Mouse (Mus musculus): ENCODE measurements around the gene Skap1.

- TF ChIP-seq POLR2A (IDR thresholded peaks at IDR 0.05; ENCODE audit: low read depth, low read length): no peak
- no peak for TF ChIP-seq CTCF (conservative IDR thresholded peaks at IDR 0.05; ENCODE audit: insufficient read depth, insufficient read length, low read depth, low read length)
Measured at GRCm38 (mm10) chr11:96732657-96733056, 268.3 kb downstream of the Skap1 start.
